8 mouse cellular contexts compared by ENCODE assay signal in genomic region chr7:27490543-27491329, GRCm38 (mm10). TPM values are rescaled to one million over a fixed set of nuclear protein-coding genes. Genes with fewer than 3 reads are reported as not detected.
DNase-seq lines count a peak whose midpoint lies in the region; ATAC-seq and TF ChIP-seq lines count a peak whose summit lies in the region.

No protein-coding gene starts in this region.

- H3K27ac ChIP-seq in cerebellum, adult 2 months (ENCODE audit: insufficient read depth, low read length) = peak overlapping the region; percentile 91
- H3K27ac ChIP-seq in forebrain, embryonic 16.5 days (ENCODE audit: low read length) = peak overlapping the region; percentile 60
- H3K27ac ChIP-seq in lung, embryonic 14.5 days (ENCODE audit: low read depth) = peak overlapping the region; percentile 85

- H3K4me2 ChIP-seq in forebrain, embryonic 16.5 days (ENCODE audit: low read length) = peak overlapping the region; percentile 54
- H3K4me2 ChIP-seq in lung, embryonic 14.5 days = peak overlapping the region; percentile 55

- no peaks in the 10 kb centered on the region for H3K27me3 ChIP-seq in G1E (ENCODE audit: insufficient read depth, low read length)
- H3K27me3 ChIP-seq in cerebellum, adult 2 months (ENCODE audit: control insufficient read depth, insufficient read depth, low read length) = no peaks in the 10 kb centered on the region
- H3K27me3 ChIP-seq in forebrain, embryonic 16.5 days (replicated peaks; ENCODE audit: control insufficient read depth, insufficient read depth, low read length) = no peaks in the 10 kb centered on the region
- H3K27me3 ChIP-seq in lung, embryonic 14.5 days (ENCODE audit: insufficient read depth, low read length) = no peaks in the 10 kb centered on the region

- peaks cover 33% of the 10 kb centered on the region for H3K36me3 ChIP-seq in G1E (replicated peaks)
- no peaks in the 10 kb centered on the region for H3K36me3 ChIP-seq in forebrain, embryonic 16.5 days (ENCODE audit: control insufficient read depth, insufficient read depth)
- H3K36me3 ChIP-seq in lung, embryonic 14.5 days (ENCODE audit: insufficient read depth) = peaks cover 9% of the 10 kb centered on the region

- H3K9ac ChIP-seq in forebrain, embryonic 16.5 days (replicated peaks; ENCODE audit: low read depth, low read length) = peak overlapping the region; percentile 59
- H3K9ac ChIP-seq in lung, embryonic 14.5 days = peak overlapping the region; percentile 49

- peak; percentile 63; the same call in 1 of the 2 replicates for TF ChIP-seq CTCF in G1E (IDR thresholded peaks at IDR 0.05; ENCODE audit: low read depth, low read length)
- peak; percentile 69; the same call in 1 of the 2 replicates for TF ChIP-seq CTCF in cerebellum, adult 2 months (IDR thresholded peaks at IDR 0.05; ENCODE audit: borderline replicate concordance, insufficient read depth, low read depth, low read length)
- TF ChIP-seq CTCF in lung, embryonic 14.5 days (IDR thresholded peaks at IDR 0.05; ENCODE audit: low read depth) = peak; percentile 66

- H3K9me3 ChIP-seq in G1E (replicated peaks) = no peaks in the 10 kb centered on the region
- no peaks in the 10 kb centered on the region for H3K9me3 ChIP-seq in forebrain, embryonic 16.5 days (ENCODE audit: control insufficient read depth, low read length)
- no peaks in the 10 kb centered on the region for H3K9me3 ChIP-seq in lung, embryonic 14.5 days (ENCODE audit: low read depth, low read length)

- ATAC-seq in G1E (ENCODE audit: extremely low read depth, insufficient number of reproducible peaks, low FRiP score, poor library complexity, severe bottlenecking) = peak; percentile 73
- ATAC-seq in forebrain, embryonic 16.5 days = no peak
- peak; percentile 82 for ATAC-seq in lung, embryonic 14.5 days (ENCODE audit: insufficient read depth)
- peak; percentile 50 for ATAC-seq in neutrophil, adult 5-6 weeks (ENCODE audit: extremely low read depth, insufficient number of reproducible peaks, low FRiP score, poor library complexity, severe bottlenecking)

- no peak; the same call in 1 of the 2 replicates for TF ChIP-seq POLR2A in cerebellum, adult 2 months (IDR thresholded peaks at IDR 0.05; ENCODE audit: borderline replicate concordance, insufficient read depth, low read length)

- intact Hi-C loops in heart, postnatal 36 days (cut with DNase I) = loop anchor here (2.0 kb wide), 1 partner anchor 16 kb away; no protein-coding TSS in a partner anchor

- peak; percentile 94 for DNase-seq in G1E (ENCODE audit: low spot score)
- peak; percentile 91 to 94 for DNase-seq in cerebellum, adult 2 months
- peak; percentile 92 to 96 for DNase-seq in heart, postnatal 36 days
- DNase-seq in layer of hippocampus, adult 8-10 months (ENCODE audit: low spot score in 2 of 2) = peak; percentile 83 to 84
- DNase-seq in lung, embryonic 14.5 days = peak; percentile 95
- peak; percentile 89 for DNase-seq in thymus, postnatal 0 days (ENCODE audit: low spot score)

- H3K4me1 ChIP-seq in G1E (ENCODE audit: insufficient read depth, low read depth, low read length) = peaks cover 67% of the 10 kb centered on the region
- H3K4me1 ChIP-seq in cerebellum, adult 2 months (ENCODE audit: control insufficient read depth, insufficient read depth, low read length) = peaks cover 26% of the 10 kb centered on the region
- H3K4me1 ChIP-seq in forebrain, embryonic 16.5 days (replicated peaks; ENCODE audit: control insufficient read depth, insufficient read depth, low read length) = peaks cover 12% of the 10 kb centered on the region
- peaks cover 6% of the 10 kb centered on the region for H3K4me1 ChIP-seq in lung, embryonic 14.5 days (ENCODE audit: insufficient read depth)

- WGBS in cerebellum, adult 2 months = under 1% methylated on average over 32 of the region's 33 CpGs
- WGBS in forebrain, embryonic 16.5 days = under 1% methylated on average over 30 of the region's 33 CpGs
- under 1% methylated on average over 32 of the region's 33 CpGs for WGBS in lung, embryonic 14.5 days

- H3K4me3 ChIP-seq in G1E (ENCODE audit: low read depth, low read length) = peak overlapping the region; percentile 71
- H3K4me3 ChIP-seq in cerebellum, adult 2 months (replicated peaks; ENCODE audit: insufficient read depth, low read depth, low read length) = peak overlapping the region; percentile 67
- peak overlapping the region; percentile 40 for H3K4me3 ChIP-seq in forebrain, embryonic 16.5 days (replicated peaks; ENCODE audit: low read length)
- H3K4me3 ChIP-seq in lung, embryonic 14.5 days (ENCODE audit: low read depth, low read length) = peak overlapping the region; percentile 31

RNA-seq across cellular contexts. Expression of gene Sertad1, which starts 4.0 kb away (rescaled TPM):
- total RNA-seq in G1E (2014; fragmentation: Nextera tagmentation) = 18.5 and 18.6 TPM in 2 replicates
- total RNA-seq in G1E (2017) = 62.3 and 63.1 TPM in 2 replicates
- polyA plus RNA-seq in G1E (2012) = 56.9 and 75.3 TPM in 2 replicates
- 17.4 and 17.9 TPM in 2 replicates for polyA plus RNA-seq in cerebellum, adult 2 months (2012; rRNA removed)
- 6.5 and 7.0 TPM in 2 replicates for polyA plus RNA-seq in forebrain, embryonic 16.5 days (2015; fragmentation: Nextera tagmentation; extraction: Ambion mirVana)
- total RNA-seq in heart, postnatal 36 days (2021) = 10 to 100 TPM in 1 of 2 experiments, 1 to 10 TPM in 1; 9.5 to 11.5 TPM
- total RNA-seq in layer of hippocampus, adult 8-10 months (2022) = 10 to 100 TPM in 1 of 4 experiments, 1 to 10 TPM in 3; 6.4 to 10.7 (median 9.3) TPM
- polyA plus RNA-seq in lung, embryonic 14.5 days (2014; fragmentation: Nextera tagmentation; extraction: Ambion mirVana) = 39.3 and 42.5 TPM in 2 replicates
- 32.6 and 38.4 TPM in 2 replicates for total RNA-seq in neutrophil, adult 5-6 weeks (2017)
- 33.5 and 35.1 TPM in 2 replicates for polyA plus RNA-seq in thymus, postnatal 0 days (2015; fragmentation: Nextera tagmentation; extraction: Ambion mirVana)

RNA-seq across cellular contexts. Expression of gene Prx, which starts 8.4 kb away (rescaled TPM):
- total RNA-seq in G1E (2014; fragmentation: Nextera tagmentation) = 1.5 and 1.7 TPM in 2 replicates
- 0.93 and 1.3 TPM in 2 replicates for total RNA-seq in G1E (2017)
- 2.3 and 2.7 TPM in 2 replicates for polyA plus RNA-seq in G1E (2012)
- polyA plus RNA-seq in cerebellum, adult 2 months (2012; rRNA removed) = 0.34 and 0.43 TPM in 2 replicates
- polyA plus RNA-seq in forebrain, embryonic 16.5 days (2015; fragmentation: Nextera tagmentation; extraction: Ambion mirVana) = 1.1 and 1.3 TPM in 2 replicates
- total RNA-seq in heart, postnatal 36 days (2021) = under 1 TPM; 0.95 to 0.97 TPM
- under 1 TPM; 0.38 to 0.43 (median 0.39) TPM for total RNA-seq in layer of hippocampus, adult 8-10 months (2022)
- 2.5 and 2.9 TPM in 2 replicates for polyA plus RNA-seq in lung, embryonic 14.5 days (2014; fragmentation: Nextera tagmentation; extraction: Ambion mirVana)
- 0.35 and 0.61 TPM in 2 replicates for total RNA-seq in neutrophil, adult 5-6 weeks (2017)
- polyA plus RNA-seq in thymus, postnatal 0 days (2015; fragmentation: Nextera tagmentation; extraction: Ambion mirVana) = 1.1 and 1.2 TPM in 2 replicates

RNA-seq across cellular contexts. Expression of gene Sertad3, which starts 17.2 kb away (rescaled TPM):
- total RNA-seq in G1E (2014; fragmentation: Nextera tagmentation) = 5.2 and 9.0 TPM in 2 replicates
- 15.8 and 18.1 TPM in 2 replicates for total RNA-seq in G1E (2017)
- 24.0 and 27.0 TPM in 2 replicates for polyA plus RNA-seq in G1E (2012)
- polyA plus RNA-seq in cerebellum, adult 2 months (2012; rRNA removed) = 8.1 and 8.9 TPM in 2 replicates
- polyA plus RNA-seq in forebrain, embryonic 16.5 days (2015; fragmentation: Nextera tagmentation; extraction: Ambion mirVana) = 11.6 and 14.8 TPM in 2 replicates
- total RNA-seq in heart, postnatal 36 days (2021) = 1 to 10 TPM; 8.3 to 8.4 TPM
- total RNA-seq in layer of hippocampus, adult 8-10 months (2022) = 1 to 10 TPM; 3.0 to 4.9 (median 3.9) TPM
- polyA plus RNA-seq in lung, embryonic 14.5 days (2014; fragmentation: Nextera tagmentation; extraction: Ambion mirVana) = 22.0 and 24.3 TPM in 2 replicates
- total RNA-seq in neutrophil, adult 5-6 weeks (2017) = 32.0 and 39.3 TPM in 2 replicates
- polyA plus RNA-seq in thymus, postnatal 0 days (2015; fragmentation: Nextera tagmentation; extraction: Ambion mirVana) = 29.0 and 31.0 TPM in 2 replicates

RNA-seq across cellular contexts. Expression of gene Hipk4, which starts 32.3 kb away (rescaled TPM):
- total RNA-seq in G1E (2014; fragmentation: Nextera tagmentation) (0.38 TPM in 1 of 2 replicates, not detected in the other), G1E (2017) (0.11 and 0.12 TPM in 2 replicates)
- polyA plus RNA-seq in G1E (2012) = 0.09 and 0.11 TPM in 2 replicates
- 0.20 and 0.21 TPM in 2 replicates for polyA plus RNA-seq in cerebellum, adult 2 months (2012; rRNA removed)
- polyA plus RNA-seq in forebrain, embryonic 16.5 days (2015; fragmentation: Nextera tagmentation; extraction: Ambion mirVana) = 0.24 and 0.67 TPM in 2 replicates
- under 1 TPM; 0.14 to 0.17 TPM for total RNA-seq in heart, postnatal 36 days (2021)
- total RNA-seq in layer of hippocampus, adult 8-10 months (2022) = under 1 TPM in 1 of 4 experiments, not detected in 3; 0.25 TPM
- polyA plus RNA-seq in lung, embryonic 14.5 days (2014; fragmentation: Nextera tagmentation; extraction: Ambion mirVana) = 0.95 and 1.0 TPM in 2 replicates
- total RNA-seq in neutrophil, adult 5-6 weeks (2017) = not detected in 2 replicates
- polyA plus RNA-seq in thymus, postnatal 0 days (2015; fragmentation: Nextera tagmentation; extraction: Ambion mirVana) = 0.12 and 0.14 TPM in 2 replicates

RNA-seq across cellular contexts. Expression of gene Blvrb, which starts 43.0 kb away (rescaled TPM):
- total RNA-seq in G1E (2014; fragmentation: Nextera tagmentation) (438 and 479 TPM in 2 replicates), G1E (2017) (212 and 254 TPM in 2 replicates)
- 394 and 460 TPM in 2 replicates for polyA plus RNA-seq in G1E (2012)
- 24.2 and 25.2 TPM in 2 replicates for polyA plus RNA-seq in cerebellum, adult 2 months (2012; rRNA removed)
- 14.9 and 16.8 TPM in 2 replicates for polyA plus RNA-seq in forebrain, embryonic 16.5 days (2015; fragmentation: Nextera tagmentation; extraction: Ambion mirVana)
- total RNA-seq in heart, postnatal 36 days (2021) = 10 to 100 TPM; 29.9 to 31.8 TPM
- total RNA-seq in layer of hippocampus, adult 8-10 months (2022) = 10 to 100 TPM; 14.6 to 21.6 (median 20.1) TPM
- 54.5 and 56.0 TPM in 2 replicates for polyA plus RNA-seq in lung, embryonic 14.5 days (2014; fragmentation: Nextera tagmentation; extraction: Ambion mirVana)
- total RNA-seq in neutrophil, adult 5-6 weeks (2017) = 31.7 and 32.1 TPM in 2 replicates
- 26.0 and 27.6 TPM in 2 replicates for polyA plus RNA-seq in thymus, postnatal 0 days (2015; fragmentation: Nextera tagmentation; extraction: Ambion mirVana)
